Mouse (Mus musculus) hindbrain, postnatal 0 days (tissue): ENCODE measurements around the gene Tmem132a. TPM values are rescaled to one million over a fixed set of nuclear protein-coding genes. Genes with fewer than 3 reads are reported as not detected.

Experiments
- ATAC-seq: fragments of 200-750 bp; cut with Nextera tagmentation; 2 replicates; pipeline ENCODE4 v1.8.0; 2017; ENCODE audit warnings: mild to moderate bottlenecking, moderate TSS enrichment, moderate library complexity
- DNase-seq: peaks from one replicate; pipeline ENCODE4 v3.0.0-alpha.2; 2015; ENCODE audit warnings: low spot score
- H3K27ac ChIP-seq: fragments of 300-500 bp; sonication (generic); 2 replicates; pipeline ENCODE4 v1.5.1; 2014; ENCODE audit warnings: mild to moderate bottlenecking
- H3K27me3 ChIP-seq: fragments of 300-500 bp; sonication (generic); 2 replicates; pipeline ENCODE4 v1.6.1; 2014; ENCODE audit warnings: low read length, mixed read lengths; ENCODE audit not compliant: insufficient read depth
- H3K36me3 ChIP-seq: fragments of 300-500 bp; sonication (generic); 2 replicates; pipeline ENCODE4 v1.6.1; 2014; ENCODE audit warnings: low read length, mixed read lengths; ENCODE audit not compliant: insufficient read depth
- H3K4me1 ChIP-seq: fragments of 300-500 bp; sonication (generic); 2 replicates; pipeline ENCODE4 v1.6.1; 2014; ENCODE audit warnings: antibody characterized with exemption, low read length, mixed read lengths; ENCODE audit not compliant: insufficient read depth
- H3K4me2 ChIP-seq: fragments of 300-500 bp; sonication (generic); 2 replicates; pipeline ENCODE4 v1.6.1; 2014; ENCODE audit warnings: low read depth, mild to moderate bottlenecking, low read length, moderate library complexity, mixed read lengths
- H3K4me3 ChIP-seq: fragments of 300-500 bp; sonication (generic); 2 replicates; pipeline ENCODE4 v1.5.1; 2014; ENCODE audit warnings: low read length
- H3K9ac ChIP-seq: fragments of 300-500 bp; sonication (generic); replicated peaks from 2 replicates; pipeline ENCODE4 v1.6.1; 2014; ENCODE audit warnings: mild to moderate bottlenecking, low read length, moderate library complexity, mixed read lengths
- H3K9me3 ChIP-seq: fragments of 300-500 bp; sonication (generic); 2 replicates; pipeline ENCODE4 v1.6.1; 2016; ENCODE audit warnings: low read length, mixed read lengths
- CTCF ChIP-seq: IDR thresholded peaks from 2 replicates; pipeline ENCODE4 v1.5.1; 2016; ENCODE audit warnings: antibody characterized with exemption, control low read depth, low read depth
- WGBS: fragments of 180-500 bp; shearing (Covaris S2); extraction: QIAGEN DNeasy Blood & Tissue Kit; methylation state at CpG from one replicate; pipeline ENCODE4 v1.1.7; 2014; 5-methylcytosine and 5-hydroxymethylcytosine counted together
- polyA plus RNA-seq: library from polyadenylated mRNA; unstranded; fragments of >200 nt; fragmentation: Nextera tagmentation; extraction: Ambion mirVana; gene quantifications from 2 replicates; pipeline ENCODE4 v1.2.1, GENCODE M21; 2015
- total RNA-seq: library from RNA; depleted of rRNA; stranded (reverse); fragments of >200 nt; gene quantifications from 2 replicates; pipeline ENCODE4 v1.2.3, GENCODE M21; 2014

The Tmem132a gene
- total and polyA plus RNA-seq, 2 experiments from 2014 or later = 141 to 359 TPM

- TF ChIP-seq CTCF = no peak
- H3K4me3 ChIP-seq = no peak overlapping the region; the same call in 1 of the 2 replicates
- peak overlapping the region; percentile 94 for H3K9ac ChIP-seq
- no peaks in the 10 kb centered on the region for H3K9me3 ChIP-seq
- DNase-seq (no peak), ATAC-seq (no peak)
- no peak overlapping the region for H3K27ac ChIP-seq
- 82% methylated on average over 7 of the region's 7 CpGs for WGBS
- peaks cover 41% of the 10 kb centered on the region for H3K36me3 ChIP-seq
- peak overlapping the region; percentile 90 for H3K4me2 ChIP-seq
- peaks cover 13% of the 10 kb centered on the region; the same call in 1 of the 2 replicates for H3K4me1 ChIP-seq
- H3K27me3 ChIP-seq = no peaks in the 10 kb centered on the region
Observed at GRCm38 (mm10) chr19:10896849-10897248, 27.1 kb upstream of the Tmem132a start.

DNA sequence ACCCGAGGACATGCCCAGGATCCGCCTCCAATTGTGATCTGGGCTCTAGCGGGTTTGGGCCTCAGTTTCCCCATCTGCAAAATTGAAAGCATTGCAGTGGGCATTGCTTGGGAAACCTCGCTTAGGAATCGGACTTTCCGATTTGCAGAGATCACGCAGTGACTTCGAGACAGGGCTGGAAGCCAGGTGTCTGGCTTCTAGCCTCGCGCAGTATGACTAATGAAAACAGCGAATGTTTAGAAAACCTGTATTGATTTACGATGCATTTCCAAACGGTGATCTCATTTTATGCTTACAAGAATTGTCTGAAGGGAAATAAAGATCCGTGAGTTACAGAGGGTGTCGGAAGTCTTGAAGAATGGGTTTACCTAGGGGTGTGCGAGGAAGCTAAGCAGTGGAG lies 26.0 kb upstream of the Tmem132a start:
- no peaks in the 10 kb centered on the region for H3K9me3 ChIP-seq

DNA sequence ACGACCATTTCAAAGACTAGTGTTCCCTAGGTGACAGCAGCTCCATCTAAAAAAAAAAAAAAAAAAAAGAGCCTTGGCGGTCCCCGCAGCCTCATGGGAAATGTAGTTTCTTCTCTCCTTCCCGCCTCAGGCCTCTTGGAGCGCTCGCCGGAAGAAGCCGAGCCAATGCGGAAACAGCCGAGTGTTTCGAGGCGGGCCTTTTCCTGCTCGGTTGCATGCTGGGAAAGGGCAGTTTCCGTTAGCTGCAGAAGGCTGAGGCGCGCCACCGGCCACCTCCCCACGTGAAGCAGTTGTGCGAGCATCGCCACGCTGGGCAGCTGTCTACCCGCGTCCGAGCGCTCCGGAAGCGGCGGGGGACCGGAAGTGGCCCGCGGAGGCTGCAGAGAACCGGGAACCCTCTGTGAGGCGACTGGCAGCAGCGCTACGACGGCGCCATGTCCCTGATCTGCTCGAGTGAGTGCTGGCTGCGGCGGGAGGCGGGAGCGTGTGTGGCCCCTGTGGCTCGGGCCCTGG lies 25.3 kb upstream of the Tmem132a start, which contains the start of gene Prpf19:
TSS of gene Prpf19 (plus strand) at position 216 of the 513 bp plus-strand sequence.
- under 1% methylated on average over 43 of the region's 43 CpGs for WGBS
- H3K4me2 ChIP-seq = peak within 1 kb of the TSS; percentile 90
- peak; percentile 96 for ATAC-seq

More for the DNA sequence above, 26.0 kb upstream of the Tmem132a start:
- no peaks in the 10 kb centered on the region for H3K27me3 ChIP-seq
- 1% methylated on average over 16 of the region's 16 CpGs for WGBS
- no peak for TF ChIP-seq CTCF
- no peak for DNase-seq
- H3K4me1 ChIP-seq = peaks cover 13% of the 10 kb centered on the region; the same call in 1 of the 2 replicates
- peaks cover 29% of the 10 kb centered on the region for H3K36me3 ChIP-seq
- peak overlapping the region; percentile 94 for H3K9ac ChIP-seq
- H3K4me3 ChIP-seq = peak overlapping the region; percentile 85
- peak overlapping the region; percentile 90 for H3K4me2 ChIP-seq
- peak; percentile 6; the same call in 1 of the 2 replicates for ATAC-seq
- H3K27ac ChIP-seq = peak overlapping the region; percentile 96

GRCm38 (mm10) chr19:10892201-10892600 lies 22.5 kb upstream of the Tmem132a start:
- Histone ChIP-seq H3K36me3 (no peaks in the 10 kb centered on the region), H3K27me3 (no peaks in the 10 kb centered on the region), H3K4me2 (no peak overlapping the region), H3K4me1 (peaks cover 12% of the 10 kb centered on the region; the same call in 1 of the 2 replicates), H3K9ac (no peak overlapping the region), H3K4me3 (no peak overlapping the region), H3K27ac (no peak overlapping the region), H3K9me3 (no peaks in the 10 kb centered on the region)
- no peak for DNase-seq
- ATAC-seq = no peak
- TF ChIP-seq CTCF = no peak
- 87% methylated on average over 3 of the region's 3 CpGs for WGBS

More for the DNA sequence above, 25.3 kb upstream of the Tmem132a start, which contains the start of gene Prpf19:
- peaks cover 23% of the 10 kb centered on the region for H3K36me3 ChIP-seq
- no peaks in the 10 kb centered on the region for H3K27me3 ChIP-seq
- H3K4me3 ChIP-seq = peak within 1 kb of the TSS; percentile 85
- H3K9me3 ChIP-seq = no peaks in the 10 kb centered on the region
- H3K9ac ChIP-seq = peak within 1 kb of the TSS; percentile 94
- TF ChIP-seq CTCF = peak; percentile 38
- H3K27ac ChIP-seq = peak within 1 kb of the TSS; percentile 96
- DNase-seq = peak; percentile 99
- peaks cover 13% of the 10 kb centered on the region; the same call in 1 of the 2 replicates for H3K4me1 ChIP-seq

- peak within 1 kb of the TSS; percentile 98 for H3K27ac ChIP-seq
- no peaks in the 10 kb centered on the region for H3K27me3 ChIP-seq
- TF ChIP-seq CTCF = peak; percentile 61
- peak within 1 kb of the TSS; percentile 66 for H3K4me3 ChIP-seq
- H3K36me3 ChIP-seq = no peaks in the 10 kb centered on the region
- DNase-seq (peak; percentile 98), ATAC-seq (peak; percentile 94)
- peak within 1 kb of the TSS; percentile 91 for H3K4me2 ChIP-seq
- peak within 1 kb of the TSS; percentile 66 for H3K9ac ChIP-seq
- H3K9me3 ChIP-seq = peaks cover 2% of the 10 kb centered on the region; the same call in 1 of the 2 replicates
- peaks cover 18% of the 10 kb centered on the region for H3K4me1 ChIP-seq
- WGBS = under 1% methylated on average over 49 of the region's 49 CpGs
Observed at GRCm38 (mm10) chr19:10881426-10882154, 11.8 kb upstream of the Tmem132a start, which contains the start of gene Tmem109. Gene Tmem109, minus strand, starts transcription at chr19:10882001.

- Histone ChIP-seq H3K4me2 (peak overlapping the region; percentile 91), H3K9me3 (peaks cover 2% of the 10 kb centered on the region; the same call in 1 of the 2 replicates), H3K27ac (peak overlapping the region; percentile 98), H3K4me1 (peaks cover 18% of the 10 kb centered on the region), H3K27me3 (no peaks in the 10 kb centered on the region), H3K9ac (peak overlapping the region; percentile 66), H3K4me3 (peak overlapping the region; percentile 66), H3K36me3 (no peaks in the 10 kb centered on the region)
- WGBS = 0% methylated on average over 14 of the region's 14 CpGs
- ATAC-seq (peak; percentile 79), DNase-seq (peak; percentile 21)
- no peak for TF ChIP-seq CTCF
Observed at GRCm38 (mm10) chr19:10880975-10881425, 11.3 kb upstream of the Tmem132a start.
